Comparison of ENCODE assay signal across 8 mouse cellular contexts in the genomic region with DNA sequence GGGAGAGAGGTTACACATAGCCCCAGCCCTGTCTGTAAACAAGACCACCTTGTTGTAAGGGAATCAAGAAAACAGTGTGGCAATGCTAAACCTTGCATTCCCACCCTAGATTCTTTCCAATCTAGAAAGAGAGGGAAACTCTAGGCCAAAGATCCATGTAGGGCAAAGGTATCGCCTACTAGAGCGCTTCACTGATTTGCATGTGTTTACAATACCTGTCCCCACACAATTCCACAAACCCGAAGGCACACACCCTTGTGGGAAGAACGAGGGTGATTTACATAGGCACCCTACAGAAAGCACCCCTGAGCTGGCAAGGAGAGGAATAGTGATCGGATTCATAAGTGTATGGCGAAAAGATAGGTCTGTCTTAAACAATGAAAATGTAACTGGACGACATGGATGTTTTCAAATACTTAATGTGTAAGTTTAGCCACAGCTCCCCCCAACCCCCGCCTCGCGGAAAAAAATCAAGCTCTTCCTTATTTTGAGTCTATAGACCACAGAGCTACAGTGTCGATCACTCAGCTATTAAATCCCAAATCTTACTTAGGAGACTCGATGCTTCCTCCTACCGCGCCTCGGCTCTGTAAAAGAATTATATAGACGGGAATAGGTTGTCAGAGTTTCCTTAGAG. TPM values are rescaled to one million over a fixed set of nuclear protein-coding genes. Genes with fewer than 3 reads are reported as not detected.
DNase-seq lines count a peak whose midpoint lies in the region; ATAC-seq lines count a peak whose summit lies in the region.

No protein-coding gene starts in this region.

- H3K27ac ChIP-seq in heart, embryonic 13.5 days (replicated peaks): no peak overlapping the region
- peak overlapping the region; percentile 85 for H3K27ac ChIP-seq in macrophage

- peak overlapping the region; percentile 74 for H3K4me3 ChIP-seq in heart, embryonic 13.5 days
- peak overlapping the region; percentile 100 for H3K4me3 ChIP-seq in macrophage (ENCODE audit: inconsistent target)

- H3K79me2 ChIP-seq in macrophage (ENCODE audit: inconsistent target): peaks cover 61% of the 10 kb centered on the region

- H3K9ac ChIP-seq in heart, embryonic 13.5 days: peak overlapping the region; percentile 88

- peaks cover 37% of the 10 kb centered on the region for H3K4me1 ChIP-seq in heart, embryonic 13.5 days

- H3K9me3 ChIP-seq in heart, embryonic 13.5 days: peaks cover 3% of the 10 kb centered on the region; the same call in 1 of the 2 replicates

- H3K27me3 ChIP-seq in heart, embryonic 13.5 days (replicated peaks): peaks cover 7% of the 10 kb centered on the region; the same call in 1 of the 2 replicates

- DNase-seq in heart, adult 9 months (ENCODE audit: low spot score in 2 of 2): no peak
- DNase-seq in B cell, adult 2 months: peak; percentile 64 to 68
- DNase-seq in right cerebral cortex, adult 2 months (ENCODE audit: low spot score in 2 of 2): no peak
- DNase-seq in cerebellum, adult 18-20 months: no peak
- no peak for DNase-seq in embryo, embryonic 10.5 days (ENCODE audit: low spot score)

- ATAC-seq in heart, embryonic 13.5 days (ENCODE audit: extremely low read depth, insufficient number of reproducible peaks, low FRiP score, low TSS enrichment): no peak
- ATAC-seq in hematopoietic stem cell, adult 5-6 weeks (replicated peaks in 1 of 2; ENCODE audit: insufficient read depth in 1 of 2, low FRiP score in 2 of 2, low TSS enrichment in 1 of 2, low read depth in 1 of 2, poor library complexity in 2 of 2, severe bottlenecking in 2 of 2): peak; percentile 19; a peak in 1 of 4 replicates

- H3K4me2 ChIP-seq in heart, embryonic 13.5 days: peak overlapping the region; percentile 90

- H3K36me3 ChIP-seq in heart, embryonic 13.5 days: no peaks in the 10 kb centered on the region
- H3K36me3 ChIP-seq in macrophage (ENCODE audit: inconsistent target): no peaks in the 10 kb centered on the region

- WGBS in heart, embryonic 13.5 days: 35% methylated on average over 16 of the region's 16 CpGs
- WGBS in macrophage (ENCODE audit: missing documents): 16% methylated on average over 15 of the region's 16 CpGs

RNA-seq across cellular contexts. Expression of a gene that starts 1.1 kb away (rescaled TPM):
- 15.1 and 17.2 TPM in 2 replicates for polyA plus RNA-seq in heart, embryonic 13.5 days (2015; fragmentation: Nextera tagmentation; extraction: Ambion mirVana)
- total RNA-seq in hematopoietic stem cell, adult 5-6 weeks (2017): 38.2 and 47.7 TPM in 2 replicates
- 100 to 1,000 TPM in 25 of 26 experiments, 10 to 100 TPM in 1; 90.4 to 656 (median 263) TPM for total RNA-seq in macrophage (2018; cell fraction: chromatin; rRNA removed)
- total RNA-seq in macrophage (2018; cell fraction: cytosol; rRNA removed): 10 to 100 TPM; 26.8 to 77.1 (median 51.1) TPM
- total RNA-seq in macrophage (2018; cell fraction: nucleus; rRNA removed): 100 to 1,000 TPM in 13 of 26 experiments, 10 to 100 TPM in 13; 37.0 to 278 (median 131) TPM
- polyA plus RNA-seq in macrophage (2018): 53.1 to 81.3 TPM (median 56.1 TPM) in 3 replicates

RNA-seq across cellular contexts. Expression of a gene that starts 47.0 kb away (rescaled TPM):
- 17.0 and 18.1 TPM in 2 replicates for polyA plus RNA-seq in heart, embryonic 13.5 days (2015; fragmentation: Nextera tagmentation; extraction: Ambion mirVana)
- total RNA-seq in hematopoietic stem cell, adult 5-6 weeks (2017): 40.2 and 51.7 TPM in 2 replicates
- 10 to 100 TPM; 28.1 to 66.6 (median 39.8) TPM for total RNA-seq in macrophage (2018; cell fraction: chromatin; rRNA removed)
- total RNA-seq in macrophage (2018; cell fraction: cytosol; rRNA removed): 10 to 100 TPM; 26.4 to 45.7 (median 34.2) TPM
- 10 to 100 TPM; 22.1 to 65.2 (median 35.6) TPM for total RNA-seq in macrophage (2018; cell fraction: nucleus; rRNA removed)
- polyA plus RNA-seq in macrophage (2018): 21.7 to 48.1 TPM (median 30.2 TPM) in 3 replicates

Comparison
In these comparisons a context has a peak if more than half of its experiments do, and no peak if none do; other contexts are left out.
1. DNase-seq: peak in B cell, adult 2 months (2 of 2); none in heart, adult 9 months (0 of 2), right cerebral cortex, adult 2 months (0 of 2), cerebellum, adult 18-20 months (0 of 2) and embryo, embryonic 10.5 days (single experiment).